Mouse (Mus musculus): ENCODE measurements around the gene Kif5a.

GRCm38 (mm10) chr10:127238241-127238824, 24.8 kb downstream of the Kif5a start:
- TF ChIP-seq MAFK (IDR thresholded peaks at IDR 0.05; ENCODE audit: insufficient read depth, low read depth, low read length) = no peak
- TF ChIP-seq ZNF384 (IDR thresholded peaks at IDR 0.05; ENCODE audit: low read depth, low read length) = no peak
- TF ChIP-seq HCFC1 (IDR thresholded peaks at IDR 0.05; ENCODE audit: borderline replicate concordance, insufficient read depth, low read length) = no peak
- TF ChIP-seq CHD2 (IDR thresholded peaks at IDR 0.05; ENCODE audit: low read depth, low read length) = no peak
- TF ChIP-seq ZC3H11A (IDR thresholded peaks at IDR 0.05; ENCODE audit: borderline replicate concordance, low read depth, low read length) = no peak

Measured in ES-E14 (cell line).